Mouse (Mus musculus) limb, embryonic 13.5 days (tissue): ENCODE data around the gene Asphd2. TPM values are rescaled to one million over a fixed set of nuclear protein-coding genes. Genes with fewer than 3 reads are reported as not detected.

ENCODE experiments used
- ATAC-seq: fragments of 200-750 bp; cut with Nextera tagmentation; 2 replicates; pipeline ENCODE4 v1.8.0; 2017; ENCODE audit warnings: low read depth, moderate number of reproducible peaks, moderate TSS enrichment; ENCODE audit not compliant: low FRiP score
- H3K27ac ChIP-seq: fragments of 300-500 bp; sonication (generic); 2 replicates; pipeline ENCODE4 v1.5.1; 2015; ENCODE audit warnings: inconsistent platforms, mild to moderate bottlenecking, moderate library complexity
- H3K27me3 ChIP-seq: fragments of 300-500 bp; sonication (generic); 2 replicates; pipeline ENCODE4 v1.6.1; 2015; ENCODE audit warnings: mild to moderate bottlenecking, inconsistent platforms
- H3K36me3 ChIP-seq: fragments of 300-500 bp; sonication (generic); 2 replicates; pipeline ENCODE4 v1.6.1; 2015; ENCODE audit warnings: inconsistent platforms, mild to moderate bottlenecking, moderate library complexity
- H3K4me1 ChIP-seq: fragments of 300-500 bp; sonication (generic); 2 replicates; pipeline ENCODE4 v1.6.1; 2015; ENCODE audit warnings: inconsistent platforms
- H3K4me2 ChIP-seq: fragments of 300-500 bp; sonication (generic); replicated peaks from 2 replicates; pipeline ENCODE4 v1.6.1; 2015; ENCODE audit warnings: inconsistent platforms, mild to moderate bottlenecking, moderate library complexity
- H3K4me3 ChIP-seq: fragments of 300-500 bp; sonication (generic); 2 replicates; pipeline ENCODE4 v1.5.1; 2015; ENCODE audit warnings: moderate library complexity, mild to moderate bottlenecking, inconsistent platforms
- H3K9ac ChIP-seq: fragments of 300-500 bp; sonication (generic); 2 replicates; pipeline ENCODE4 v1.6.1; 2015; ENCODE audit warnings: mild to moderate bottlenecking, inconsistent platforms
- H3K9me3 ChIP-seq: fragments of 300-500 bp; sonication (generic); 2 replicates; pipeline ENCODE4 v1.6.1; 2016; ENCODE audit warnings: inconsistent platforms
- WGBS: fragments of 180-500 bp; shearing (Covaris S2); methylation state at CpG from one replicate; pipeline ENCODE4 v1.1.7; 2015; 5-methylcytosine and 5-hydroxymethylcytosine counted together
- polyA plus RNA-seq: library from polyadenylated mRNA; unstranded; fragments of >200 nt; fragmentation: Nextera tagmentation; extraction: Ambion mirVana; gene quantifications from 2 replicates; pipeline ENCODE4 v1.2.1, GENCODE M21; 2015

Gene Asphd2
- polyA plus RNA-seq, 1 experiment from 2014 or later = 19.1 TPM

- Histone ChIP-seq H3K4me3 (no peak overlapping the region), H3K4me2 (no peak overlapping the region), H3K36me3 (peaks cover 42% of the 10 kb centered on the region), H3K27me3 (no peaks in the 10 kb centered on the region), H3K27ac (no peak overlapping the region), H3K4me1 (peaks cover 18% of the 10 kb centered on the region), H3K9ac (no peak overlapping the region), H3K9me3 (no peaks in the 10 kb centered on the region)
- WGBS = 83% methylated on average over 2 of the region's 2 CpGs
- no peak for ATAC-seq
Measured at GRCm38 (mm10) chr5:112385973-112386372, 8.7 kb downstream of the Asphd2 start.

- no peak for ATAC-seq
- Histone ChIP-seq H3K4me2 (no peak overlapping the region), H3K9me3 (no peaks in the 10 kb centered on the region), H3K4me1 (peaks cover 18% of the 10 kb centered on the region), H3K4me3 (no peak overlapping the region), H3K9ac (no peak overlapping the region), H3K27me3 (no peaks in the 10 kb centered on the region), H3K36me3 (peaks cover 43% of the 10 kb centered on the region), H3K27ac (no peak overlapping the region)
- 92% methylated on average over 13 of the region's 13 CpGs for WGBS
Measured at GRCm38 (mm10) chr5:112384805-112385472, 9.7 kb downstream of the Asphd2 start.

GRCm38 (mm10) chr5:112382641-112383330, 11.9 kb downstream of the Asphd2 start:
- peak; percentile 80 for ATAC-seq
- Histone ChIP-seq H3K9ac (no peak overlapping the region; the same call in 1 of the 2 replicates), H3K9me3 (no peaks in the 10 kb centered on the region), H3K27me3 (no peaks in the 10 kb centered on the region), H3K4me3 (no peak overlapping the region), H3K27ac (peak overlapping the region; percentile 55; the same call in 1 of the 2 replicates), H3K36me3 (peaks cover 61% of the 10 kb centered on the region), H3K4me1 (peaks cover 14% of the 10 kb centered on the region), H3K4me2 (no peak overlapping the region)
- WGBS = 46% methylated on average over 16 of the region's 17 CpGs

GRCm38 (mm10) chr5:112382042-112382441, 12.6 kb downstream of the Asphd2 start:
- no peak overlapping the region for H3K27ac ChIP-seq
- H3K4me1 ChIP-seq = peaks cover 14% of the 10 kb centered on the region
- no peak overlapping the region for H3K4me3 ChIP-seq
- no peaks in the 10 kb centered on the region for H3K27me3 ChIP-seq
- no peaks in the 10 kb centered on the region for H3K9me3 ChIP-seq
- ATAC-seq = no peak
- H3K9ac ChIP-seq = no peak overlapping the region
- H3K36me3 ChIP-seq = peaks cover 63% of the 10 kb centered on the region
- H3K4me2 ChIP-seq = no peak overlapping the region
- WGBS = 84% methylated on average over 9 of the region's 9 CpGs

- peaks cover 58% of the 10 kb centered on the region for H3K36me3 ChIP-seq
- WGBS = 89% methylated on average over 11 of the region's 11 CpGs
- H3K9me3 ChIP-seq = no peaks in the 10 kb centered on the region
- no peak overlapping the region; the same call in 1 of the 2 replicates for H3K9ac ChIP-seq
- no peak overlapping the region for H3K27ac ChIP-seq
- H3K27me3 ChIP-seq = no peaks in the 10 kb centered on the region
- no peak overlapping the region for H3K4me2 ChIP-seq
- peaks cover 14% of the 10 kb centered on the region for H3K4me1 ChIP-seq
- no peak for ATAC-seq
- no peak overlapping the region for H3K4me3 ChIP-seq
Measured at GRCm38 (mm10) chr5:112381154-112381553, 13.5 kb downstream of the Asphd2 start.

GRCm38 (mm10) chr5:112378716-112379115, 15.9 kb downstream of the Asphd2 start:
- WGBS = 76% methylated on average over 6 of the region's 6 CpGs
- peaks cover 14% of the 10 kb centered on the region for H3K4me1 ChIP-seq
- H3K9ac ChIP-seq = no peak overlapping the region
- no peak overlapping the region for H3K27ac ChIP-seq
- H3K36me3 ChIP-seq = peaks cover 66% of the 10 kb centered on the region
- H3K4me3 ChIP-seq = no peak overlapping the region
- H3K9me3 ChIP-seq = no peaks in the 10 kb centered on the region
- H3K4me2 ChIP-seq = no peak overlapping the region
- ATAC-seq = no peak
- H3K27me3 ChIP-seq = no peaks in the 10 kb centered on the region

- Histone ChIP-seq H3K9me3 (no peaks in the 10 kb centered on the region), H3K4me3 (no peak overlapping the region), H3K36me3 (peaks cover 80% of the 10 kb centered on the region), H3K9ac (no peak overlapping the region; the same call in 1 of the 2 replicates), H3K27me3 (no peaks in the 10 kb centered on the region), H3K4me1 (peaks cover 2% of the 10 kb centered on the region; the same call in 1 of the 2 replicates), H3K27ac (no peak overlapping the region), H3K4me2 (no peak overlapping the region)
- 80% methylated on average over 1 of the region's 1 CpGs for WGBS
- ATAC-seq = no peak
Measured at GRCm38 (mm10) chr5:112377380-112377779, 17.3 kb downstream of the Asphd2 start.

- no peak overlapping the region for H3K4me2 ChIP-seq
- no peaks in the 10 kb centered on the region for H3K9me3 ChIP-seq
- H3K36me3 ChIP-seq = peaks cover 91% of the 10 kb centered on the region
- H3K4me1 ChIP-seq = no peaks in the 10 kb centered on the region
- WGBS = 87% methylated on average over 4 of the region's 4 CpGs
- no peaks in the 10 kb centered on the region for H3K27me3 ChIP-seq
- H3K27ac ChIP-seq = no peak overlapping the region
- H3K9ac ChIP-seq = no peak overlapping the region
- no peak overlapping the region for H3K4me3 ChIP-seq
- no peak for ATAC-seq
Measured at GRCm38 (mm10) chr5:112376111-112376510, 18.6 kb downstream of the Asphd2 start.

- no peak overlapping the region for H3K9ac ChIP-seq
- no peaks in the 10 kb centered on the region for H3K9me3 ChIP-seq
- no peak overlapping the region for H3K27ac ChIP-seq
- WGBS = 71% methylated on average over 7 of the region's 7 CpGs
- no peak overlapping the region for H3K4me2 ChIP-seq
- H3K4me3 ChIP-seq = no peak overlapping the region
- no peaks in the 10 kb centered on the region for H3K4me1 ChIP-seq
- H3K27me3 ChIP-seq = no peaks in the 10 kb centered on the region
- H3K36me3 ChIP-seq = peaks cover 92% of the 10 kb centered on the region
- no peak for ATAC-seq
Measured at GRCm38 (mm10) chr5:112371933-112372332, 22.7 kb downstream of the Asphd2 start.

- Histone ChIP-seq H3K27ac (no peak overlapping the region), H3K27me3 (no peaks in the 10 kb centered on the region), H3K4me2 (no peak overlapping the region), H3K9ac (no peak overlapping the region), H3K4me1 (no peaks in the 10 kb centered on the region), H3K9me3 (no peaks in the 10 kb centered on the region), H3K36me3 (peaks cover 89% of the 10 kb centered on the region), H3K4me3 (no peak overlapping the region)
- ATAC-seq = no peak
- WGBS = 93% methylated on average over 12 of the region's 12 CpGs
Measured at GRCm38 (mm10) chr5:112370236-112370813, 24.3 kb downstream of the Asphd2 start.

- ATAC-seq = no peak
- no peak overlapping the region for H3K9ac ChIP-seq
- H3K4me1 ChIP-seq = peaks cover 7% of the 10 kb centered on the region
- H3K27me3 ChIP-seq = no peaks in the 10 kb centered on the region
- H3K4me3 ChIP-seq = no peak overlapping the region
- no peak overlapping the region for H3K4me2 ChIP-seq
- H3K36me3 ChIP-seq = peaks cover 89% of the 10 kb centered on the region
- H3K27ac ChIP-seq = no peak overlapping the region
- no peaks in the 10 kb centered on the region for H3K9me3 ChIP-seq
- 94% methylated on average over 13 of the region's 13 CpGs for WGBS
Measured at GRCm38 (mm10) chr5:112369326-112369725, 25.3 kb downstream of the Asphd2 start.

GRCm38 (mm10) chr5:112368666-112369065, 26.0 kb downstream of the Asphd2 start:
- H3K4me1 ChIP-seq = peaks cover 13% of the 10 kb centered on the region
- H3K4me3 ChIP-seq = no peak overlapping the region
- no peak overlapping the region for H3K9ac ChIP-seq
- H3K36me3 ChIP-seq = peaks cover 89% of the 10 kb centered on the region
- ATAC-seq = no peak
- H3K4me2 ChIP-seq = no peak overlapping the region
- no peaks in the 10 kb centered on the region for H3K9me3 ChIP-seq
- WGBS = 91% methylated on average over 10 of the region's 10 CpGs
- H3K27me3 ChIP-seq = no peaks in the 10 kb centered on the region
- no peak overlapping the region for H3K27ac ChIP-seq
